Mouse (Mus musculus) heart, embryonic 11.5 days (tissue): ENCODE data around the gene Gm26602. TPM values are rescaled to one million over a fixed set of nuclear protein-coding genes. Genes with fewer than 3 reads are reported as not detected.
A peak's percentile ranks its signal among the peaks of the same experiment; 100 is the strongest.

Experiments used
- ATAC-seq: fragments of 200-750 bp; cut with Nextera tagmentation; replicated peaks from 2 replicates; pipeline ENCODE4 v1.8.0; 2017; ENCODE audit warnings: moderate library complexity; ENCODE audit not compliant: insufficient number of reproducible peaks, low FRiP score, low TSS enrichment
- H3K27ac ChIP-seq: fragments of 300-500 bp; sonication (generic); 2 replicates; pipeline ENCODE4 v1.5.1; 2014; ENCODE audit warnings: mild to moderate bottlenecking, low read depth, low read length
- H3K27me3 ChIP-seq: fragments of 300-500 bp; sonication (generic); 2 replicates; pipeline ENCODE4 v1.6.1; 2014; ENCODE audit warnings: mild to moderate bottlenecking, low read length, mixed read lengths; ENCODE audit not compliant: control insufficient read depth, insufficient read depth
- H3K36me3 ChIP-seq: fragments of 300-500 bp; sonication (generic); 2 replicates; pipeline ENCODE4 v1.6.1; 2014; ENCODE audit warnings: mild to moderate bottlenecking, low read length, moderate library complexity, mixed read lengths; ENCODE audit not compliant: control insufficient read depth, insufficient read depth
- H3K4me1 ChIP-seq: fragments of 300-500 bp; sonication (generic); 2 replicates; pipeline ENCODE4 v1.6.1; 2014; ENCODE audit warnings: low read length; ENCODE audit not compliant: control insufficient read depth, insufficient read depth
- H3K4me2 ChIP-seq: fragments of 300-500 bp; sonication (generic); 2 replicates; pipeline ENCODE4 v1.6.1; 2014; ENCODE audit warnings: mild to moderate bottlenecking, moderate library complexity
- H3K4me3 ChIP-seq: fragments of 300-500 bp; sonication (generic); 2 replicates; pipeline ENCODE4 v1.5.1; 2014; ENCODE audit warnings: low read depth, low read length
- H3K9ac ChIP-seq: fragments of 300-500 bp; sonication (generic); 2 replicates; pipeline ENCODE4 v1.6.1; 2014; ENCODE audit warnings: mild to moderate bottlenecking, low read depth, low read length, moderate library complexity
- H3K9me3 ChIP-seq: fragments of 300-500 bp; sonication (generic); replicated peaks from 2 replicates; pipeline ENCODE4 v1.6.1; 2016; ENCODE audit warnings: low read length; ENCODE audit not compliant: control insufficient read depth
- WGBS: fragments of 180-500 bp; shearing (Covaris S2); extraction: QIAGEN DNeasy Blood & Tissue Kit; methylation state at CpG from one replicate; pipeline ENCODE4 v1.1.7; 2014; ENCODE audit not compliant: insufficient replicate concordance; 5-methylcytosine and 5-hydroxymethylcytosine counted together
- polyA plus RNA-seq: library from polyadenylated mRNA; unstranded; fragments of >200 nt; fragmentation: Nextera tagmentation; extraction: Ambion mirVana; gene quantifications from 2 replicates; pipeline ENCODE4 v1.2.1, GENCODE M21; 2014

Gm26602 gene
- polyA plus RNA-seq, 1 experiment from 2014 or later: 8.1 TPM

GRCm38 (mm10) chr10:79909092-79909922, 1.3 kb upstream of the Gm26602 start:
- Histone ChIP-seq H3K4me3 (no peak overlapping the region; the same call in 1 of the 2 replicates), H3K4me2 (peak overlapping the region; percentile 59), H3K27me3 (no peaks in the 10 kb centered on the region), H3K27ac (peak overlapping the region; percentile 92), H3K9ac (peak overlapping the region; percentile 44; the same call in 1 of the 2 replicates), H3K4me1 (peaks cover 4% of the 10 kb centered on the region), H3K36me3 (peaks cover 16% of the 10 kb centered on the region), H3K9me3 (no peaks in the 10 kb centered on the region)
- 0 out of 2 replicates have a peak, but pooled peaks have one; percentile 35 for ATAC-seq
- 24% methylated on average over 14 of the region's 14 CpGs for WGBS

DNA sequence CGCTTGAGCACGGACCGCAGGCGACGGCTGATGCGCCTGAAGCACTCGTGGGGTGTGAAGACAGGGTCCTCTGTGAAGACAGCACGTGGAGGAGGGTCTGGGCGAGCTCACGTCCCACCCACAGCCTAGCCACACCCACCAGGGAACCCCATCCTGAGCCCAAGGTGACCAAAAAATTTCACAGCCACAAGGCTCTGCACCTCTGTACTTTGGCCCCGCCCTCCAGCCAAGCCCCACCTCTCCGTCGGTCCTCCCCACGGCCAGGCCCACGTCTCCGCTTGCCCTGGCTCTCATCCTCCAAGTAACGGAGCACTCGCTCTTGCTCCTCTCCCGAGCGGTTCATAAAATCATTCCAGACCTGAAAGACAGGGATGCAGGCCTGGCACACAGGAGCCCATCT, 1.8 kb downstream of the Gm26602 start:
- peaks cover 27% of the 10 kb centered on the region for H3K4me1 ChIP-seq
- no peak for ATAC-seq
- H3K27ac ChIP-seq: no peak overlapping the region
- no peak overlapping the region for H3K9ac ChIP-seq
- no peak overlapping the region for H3K4me2 ChIP-seq
- no peak overlapping the region for H3K4me3 ChIP-seq
- 63% methylated on average over 20 of the region's 20 CpGs for WGBS
- peaks cover 7% of the 10 kb centered on the region; the same call in 1 of the 2 replicates for H3K36me3 ChIP-seq
- H3K9me3 ChIP-seq: no peaks in the 10 kb centered on the region
- H3K27me3 ChIP-seq: peaks cover under 1% of the 10 kb centered on the region; the same call in 1 of the 2 replicates

DNA sequence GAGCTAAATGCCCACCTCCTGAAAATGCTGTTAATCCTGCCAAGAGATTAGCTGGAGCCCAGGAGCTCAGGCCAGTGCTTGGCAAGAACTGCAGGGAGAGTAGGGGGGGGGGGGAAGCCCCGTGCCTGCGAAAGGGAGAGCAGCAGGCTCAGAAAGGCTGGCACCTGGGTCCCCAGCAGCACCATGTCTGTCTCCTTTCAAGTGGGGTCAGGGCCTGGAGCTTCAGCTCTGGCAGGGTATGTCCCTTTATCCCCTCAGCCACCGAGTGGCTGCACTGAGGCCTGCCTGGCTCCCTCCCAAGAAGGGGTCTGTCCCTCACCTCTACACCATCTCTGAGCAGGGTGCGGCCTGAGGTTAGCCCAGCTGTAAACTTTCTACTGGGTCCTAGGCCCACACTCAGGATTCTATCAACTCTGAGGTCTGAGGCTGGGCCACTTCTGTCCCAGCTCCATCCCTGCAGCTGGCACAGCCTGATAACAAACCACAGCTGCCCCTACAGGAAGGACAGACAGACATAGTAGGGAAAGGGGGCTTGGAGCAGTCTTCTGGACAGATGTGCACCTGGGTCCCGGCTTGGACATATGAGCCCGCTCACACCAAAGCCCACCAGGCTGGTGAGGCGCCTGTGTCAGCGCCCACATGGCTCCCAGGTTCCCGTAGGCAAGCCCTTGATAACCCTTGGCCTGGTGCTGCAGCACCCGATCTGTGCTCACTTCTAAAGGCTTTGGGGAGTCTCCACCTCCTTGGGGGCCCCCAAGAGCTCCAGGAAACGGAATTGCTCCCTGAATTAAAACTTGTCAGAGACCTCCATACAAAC, 3.7 kb downstream of the Gm26602 start:
- H3K4me2 ChIP-seq: no peak overlapping the region
- peaks cover 19% of the 10 kb centered on the region for H3K27me3 ChIP-seq
- 59% methylated on average over 11 of the region's 11 CpGs for WGBS
- peaks cover 38% of the 10 kb centered on the region for H3K4me1 ChIP-seq
- peak overlapping the region; percentile 44; the same call in 1 of the 2 replicates for H3K9ac ChIP-seq
- no peaks in the 10 kb centered on the region for H3K9me3 ChIP-seq
- no peak overlapping the region for H3K27ac ChIP-seq
- H3K36me3 ChIP-seq: peaks cover 7% of the 10 kb centered on the region; the same call in 1 of the 2 replicates
- no peak for ATAC-seq
- no peak overlapping the region for H3K4me3 ChIP-seq

DNA sequence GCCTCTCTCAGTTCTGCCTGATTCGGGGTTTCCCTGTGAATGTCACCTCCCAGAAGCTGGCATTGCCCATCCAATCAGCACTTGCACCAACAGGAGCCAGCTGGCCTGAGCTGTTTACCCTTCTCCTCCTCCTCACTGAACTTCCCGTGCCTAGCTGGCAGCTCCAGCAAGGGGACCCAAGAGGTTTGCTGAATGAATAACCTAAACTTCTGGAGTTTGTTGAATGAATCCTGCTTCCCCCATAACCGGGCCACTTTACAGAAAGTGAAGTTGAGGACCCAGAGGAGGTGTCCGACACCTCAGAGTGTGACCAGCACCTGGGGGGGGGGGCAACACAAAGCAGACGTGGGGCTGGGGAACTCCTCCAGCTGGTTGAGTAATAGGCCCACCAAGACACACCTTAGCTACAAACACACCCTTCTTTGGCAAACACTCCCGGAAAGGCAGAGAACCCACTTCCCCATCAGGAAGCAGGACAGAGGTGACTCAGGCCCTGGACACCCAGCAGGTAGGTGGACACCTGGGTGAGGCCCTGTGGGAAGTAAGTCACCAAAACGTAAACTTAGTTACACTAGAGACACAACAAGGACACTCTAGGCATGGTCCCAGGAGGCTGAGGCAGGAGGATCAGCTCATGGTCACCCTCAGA, 4.4 kb downstream of the Gm26602 start:
- Histone ChIP-seq H3K9ac (no peak overlapping the region), H3K27me3 (peaks cover 27% of the 10 kb centered on the region), H3K9me3 (no peaks in the 10 kb centered on the region), H3K4me3 (no peak overlapping the region), H3K4me2 (no peak overlapping the region), H3K4me1 (peaks cover 40% of the 10 kb centered on the region), H3K36me3 (peaks cover 7% of the 10 kb centered on the region; the same call in 1 of the 2 replicates), H3K27ac (no peak overlapping the region)
- no peak for ATAC-seq
- WGBS: 67% methylated on average over 7 of the region's 7 CpGs

DNA sequence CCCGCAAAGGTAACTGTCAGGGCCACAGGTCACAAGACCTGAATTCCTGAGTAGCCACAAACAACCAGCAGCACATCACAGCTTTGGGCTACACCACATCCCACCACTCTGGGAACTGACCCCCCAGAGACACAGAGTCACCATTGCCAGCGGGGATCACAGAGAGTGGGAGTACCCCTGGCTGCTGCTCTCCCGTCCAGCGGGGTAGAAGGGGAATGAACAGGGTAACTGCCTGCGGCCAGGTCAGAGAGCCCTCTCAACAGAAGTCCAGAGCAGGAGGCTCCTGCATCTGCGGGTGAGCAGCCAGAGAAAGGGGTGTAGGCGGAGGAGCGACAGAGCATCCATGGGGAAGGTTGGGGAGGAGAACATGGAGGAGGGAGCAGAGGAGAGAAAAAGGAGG, 5.4 kb downstream of the Gm26602 start:
- WGBS: 8% methylated on average over 8 of the region's 8 CpGs
- Histone ChIP-seq H3K4me3 (peak overlapping the region; percentile 80), H3K4me1 (peaks cover 44% of the 10 kb centered on the region), H3K27me3 (peaks cover 37% of the 10 kb centered on the region), H3K36me3 (peaks cover 4% of the 10 kb centered on the region; the same call in 1 of the 2 replicates), H3K9ac (peak overlapping the region; percentile 84), H3K9me3 (no peaks in the 10 kb centered on the region), H3K4me2 (peak overlapping the region; percentile 87), H3K27ac (no peak overlapping the region; the same call in 1 of the 2 replicates)
- no peak for ATAC-seq

GRCm38 (mm10) chr10:79916808-79917531, 6.3 kb downstream of the Gm26602 start, which contains the start of gene Kiss1r:
Gene Kiss1r, plus strand, starts transcription at chr10:79916971.
- WGBS: 3% methylated on average over 42 of the region's 42 CpGs
- peaks cover 46% of the 10 kb centered on the region for H3K27me3 ChIP-seq
- H3K4me1 ChIP-seq: peaks cover 51% of the 10 kb centered on the region
- ATAC-seq: peak; percentile 83
- peak within 1 kb of the TSS; percentile 84 for H3K9ac ChIP-seq
- H3K4me3 ChIP-seq: peak within 1 kb of the TSS; percentile 80
- H3K4me2 ChIP-seq: peak within 1 kb of the TSS; percentile 87
- no peaks in the 10 kb centered on the region for H3K9me3 ChIP-seq
- H3K36me3 ChIP-seq: no peaks in the 10 kb centered on the region
- peak within 1 kb of the TSS; percentile 25 for H3K27ac ChIP-seq

- Histone ChIP-seq H3K27me3 (peaks cover 52% of the 10 kb centered on the region), H3K27ac (no peak overlapping the region), H3K9me3 (no peaks in the 10 kb centered on the region), H3K36me3 (no peaks in the 10 kb centered on the region), H3K4me2 (peak overlapping the region; percentile 87), H3K4me3 (peak overlapping the region; percentile 80), H3K4me1 (peaks cover 51% of the 10 kb centered on the region), H3K9ac (no peak overlapping the region)
- ATAC-seq: no peak
- WGBS: 62% methylated on average over 5 of the region's 5 CpGs
These were observed 7.0 kb downstream of the Gm26602 start for GRCm38 (mm10) chr10:79917532-79918100.
